26 mouse cellular contexts compared by ENCODE assay signal in genomic region chr11:11513008-11513799, GRCm38 (mm10). TPM values are rescaled to one million over a fixed set of nuclear protein-coding genes. Genes with fewer than 3 reads are reported as not detected.
DNase-seq lines count a peak whose midpoint lies in the region; ATAC-seq and TF ChIP-seq lines count a peak whose summit lies in the region.
"Had no signal": no experiment of that assay in that cellular context is flagged by ENCODE, and none has a peak within 500 bp of the region (broad histone marks: within the 10 kb centered on the region; RNA-seq: fewer than 3 reads in every experiment).

No protein-coding gene starts in this region.

- no peak overlapping the region for H3K4me2 ChIP-seq in forebrain, embryonic 13.5 days
- no peak overlapping the region for H3K4me2 ChIP-seq in heart, embryonic 11.5 days
- H3K4me2 ChIP-seq: forebrain, embryonic 12.5 days; hindbrain, embryonic 12.5 days; liver, embryonic 11.5 days had no signal

- no peak; the same call in 1 of the 2 replicates for TF ChIP-seq RAD21 in MEL (IDR thresholded peaks at IDR 0.05; ENCODE audit: low read depth, low read length)

- peak overlapping the region; percentile 78; the same call in 1 of the 2 replicates for H3K27ac ChIP-seq in spleen, adult 2 months (ENCODE audit: insufficient read depth, low read length)
- peak overlapping the region; percentile 35 for H3K27ac ChIP-seq in MEL (ENCODE audit: control insufficient read depth, low read depth, low read length)
- H3K27ac ChIP-seq in forebrain, embryonic 13.5 days = no peak overlapping the region
- H3K27ac ChIP-seq in heart, embryonic 11.5 days (ENCODE audit: low read depth, low read length) = no peak overlapping the region
- H3K27ac ChIP-seq: forebrain, embryonic 12.5 days; heart, embryonic 10.5 days; hindbrain, embryonic 12.5 days; kidney, postnatal 0 days; left cerebral cortex, adult 2 months; midbrain, embryonic 10.5 days; stomach, postnatal 0 days had no signal

- WGBS in spleen, adult 2 months = 23% methylated on average over 2 of the region's 2 CpGs
- WGBS in forebrain, embryonic 13.5 days = 81% methylated on average over 2 of the region's 2 CpGs
- WGBS in heart, embryonic 11.5 days (ENCODE audit: insufficient replicate concordance) = 54% methylated on average over 2 of the region's 2 CpGs

- no peaks in the 10 kb centered on the region for H3K36me3 ChIP-seq in spleen, adult 2 months (ENCODE audit: control insufficient read depth, insufficient read depth, low read length)
- H3K36me3 ChIP-seq in MEL (ENCODE audit: control insufficient read depth in 1 of 2, insufficient read depth in 2 of 2, low read length in 2 of 2) = peaks cover 0 to 46% of the 10 kb centered on the region in 2 experiments; a peak in 2 of 4 replicates
- no peaks in the 10 kb centered on the region for H3K36me3 ChIP-seq in splenic B cell, adult 2 months (ENCODE audit: control insufficient read depth, insufficient read depth, low read length, poor library complexity, severe bottlenecking)
- H3K36me3 ChIP-seq in forebrain, embryonic 13.5 days (ENCODE audit: poor library complexity, severe bottlenecking) = no peaks in the 10 kb centered on the region
- H3K36me3 ChIP-seq in heart, embryonic 11.5 days (ENCODE audit: control insufficient read depth, insufficient read depth, low read length) = no peaks in the 10 kb centered on the region
- H3K36me3 ChIP-seq: forebrain, embryonic 12.5 days; G1E; heart, embryonic 10.5 days; hindbrain, embryonic 12.5 days; midbrain, embryonic 10.5 days had no signal

- no peaks in the 10 kb centered on the region for H3K79me2 ChIP-seq in MEL (ENCODE audit: control insufficient read depth, insufficient read depth, low read length, poor library complexity)

- no peak overlapping the region for H3K4me3 ChIP-seq in spleen, adult 2 months (ENCODE audit: extremely low read depth, insufficient read depth, insufficient read length)
- no peak overlapping the region for H3K4me3 ChIP-seq in MEL (ENCODE audit: control insufficient read depth in 1 of 2, insufficient read depth in 1 of 2, low read depth in 2 of 2, low read length in 2 of 2)
- no peak overlapping the region for H3K4me3 ChIP-seq in forebrain, embryonic 13.5 days
- no peak overlapping the region for H3K4me3 ChIP-seq in heart, embryonic 11.5 days (ENCODE audit: low read depth, low read length)
- H3K4me3 ChIP-seq: forebrain, embryonic 12.5 days; heart, embryonic 10.5 days; hindbrain, embryonic 12.5 days; left cerebral cortex, adult 2 months; midbrain, embryonic 10.5 days had no signal

- DNase-seq in spleen, adult 2 months (ENCODE audit: low read depth in 1 of 2, low spot score in 2 of 2) = no peak
- no peak for DNase-seq in spleen, postnatal 4 days (ENCODE audit: low spot score in 2 of 2)
- DNase-seq in MEL (ENCODE audit: low read depth, low spot score) = peak; percentile 97
- DNase-seq in splenic B cell, adult 2 months (ENCODE audit: low read depth, low spot score) = peak; percentile 54
- DNase-seq: adrenal gland, postnatal 36 days; cerebellum, adult 2 months; gastrocnemius, postnatal 25 days; heart, postnatal 10 days; left cerebral cortex, postnatal 4 days; lung, adult 18-20 months; lung, postnatal 36 days; right cerebral cortex, adult 18-20 months; thymus, postnatal 14 days had no signal

- no peak overlapping the region for H3K9ac ChIP-seq in MEL (ENCODE audit: control insufficient read depth, low read depth, low read length, poor library complexity, severe bottlenecking)
- no peak overlapping the region for H3K9ac ChIP-seq in forebrain, embryonic 13.5 days
- no peak overlapping the region for H3K9ac ChIP-seq in heart, embryonic 11.5 days (ENCODE audit: low read depth, low read length)
- H3K9ac ChIP-seq: forebrain, embryonic 12.5 days; hindbrain, embryonic 12.5 days had no signal

- H3K4me1 ChIP-seq in spleen, adult 2 months (ENCODE audit: control insufficient read depth, insufficient read depth, insufficient read length) = peaks cover 32% of the 10 kb centered on the region
- peaks cover 24 to 32% of the 10 kb centered on the region in 2 experiments for H3K4me1 ChIP-seq in MEL (ENCODE audit: control insufficient read depth in 1 of 2, insufficient read depth in 2 of 2, low read length in 2 of 2)
- no peaks in the 10 kb centered on the region for H3K4me1 ChIP-seq in forebrain, embryonic 13.5 days
- no peaks in the 10 kb centered on the region for H3K4me1 ChIP-seq in heart, embryonic 11.5 days (ENCODE audit: control insufficient read depth, insufficient read depth, low read length)
- H3K4me1 ChIP-seq: forebrain, embryonic 12.5 days; heart, embryonic 10.5 days; hindbrain, embryonic 12.5 days; midbrain, embryonic 10.5 days had no signal

- TF ChIP-seq POLR2A in spleen, adult 2 months (IDR thresholded peaks at IDR 0.05; ENCODE audit: low read depth, low read length) = no peak
- no peak for TF ChIP-seq POLR2A in MEL (IDR thresholded peaks at IDR 0.05; ENCODE audit: control insufficient read depth in 1 of 2, insufficient read depth in 1 of 2, low read depth in 1 of 2, low read length in 2 of 2, poor library complexity in 1 of 2)

- TF ChIP-seq EP300 in MEL (IDR thresholded peaks at IDR 0.05; ENCODE audit: low read depth in 1 of 2, low read length in 2 of 2) = peak; percentile 81 to 83

- ATAC-seq in hematopoietic stem cell, adult 5-6 weeks (replicated peaks in 1 of 2; ENCODE audit: insufficient read depth in 1 of 2, low FRiP score in 2 of 2, low TSS enrichment in 1 of 2, low read depth in 1 of 2, poor library complexity in 2 of 2, severe bottlenecking in 2 of 2) = peak; percentile 86 to 92
- ATAC-seq in forebrain, embryonic 13.5 days = no peak
- no peak for ATAC-seq in heart, embryonic 11.5 days (replicated peaks; ENCODE audit: insufficient number of reproducible peaks, low FRiP score, low TSS enrichment)
- ATAC-seq: intestine, embryonic 16.5 days had no signal

- no peak for TF ChIP-seq CTCF in spleen, adult 2 months (IDR thresholded peaks at IDR 0.05; ENCODE audit: extremely low read depth, insufficient read depth, insufficient read length, insufficient replicate concordance)
- TF ChIP-seq CTCF in MEL (IDR thresholded peaks at IDR 0.05 in 2 of 3, conservative IDR thresholded peaks at IDR 0.05 in 1 of 3; ENCODE audit: control insufficient read depth in 1 of 3, insufficient read depth in 1 of 3, low read depth in 2 of 3, low read length in 3 of 3, poor library complexity in 1 of 3, severe bottlenecking in 1 of 3) = no peak

- no peaks in the 10 kb centered on the region for H3K27me3 ChIP-seq in spleen, adult 2 months (ENCODE audit: control insufficient read depth, insufficient read depth, low read length)
- H3K27me3 ChIP-seq in MEL (ENCODE audit: control insufficient read depth in 1 of 2, insufficient read depth in 2 of 2, low read length in 2 of 2) = no peaks in the 10 kb centered on the region
- no peaks in the 10 kb centered on the region for H3K27me3 ChIP-seq in splenic B cell, adult 2 months (ENCODE audit: control insufficient read depth, insufficient read depth, low read length, poor library complexity, severe bottlenecking)
- H3K27me3 ChIP-seq in forebrain, embryonic 13.5 days = no peaks in the 10 kb centered on the region
- no peaks in the 10 kb centered on the region for H3K27me3 ChIP-seq in heart, embryonic 11.5 days (ENCODE audit: control insufficient read depth, insufficient read depth, low read length)
- H3K27me3 ChIP-seq: forebrain, embryonic 12.5 days; hindbrain, embryonic 12.5 days had no signal

- no peaks in the 10 kb centered on the region for H3K9me3 ChIP-seq in MEL (replicated peaks; ENCODE audit: insufficient read depth, low read length)
- H3K9me3 ChIP-seq in forebrain, embryonic 13.5 days (replicated peaks) = no peaks in the 10 kb centered on the region
- no peaks in the 10 kb centered on the region for H3K9me3 ChIP-seq in heart, embryonic 11.5 days (replicated peaks; ENCODE audit: control insufficient read depth, low read length)
- H3K9me3 ChIP-seq: forebrain, embryonic 12.5 days; G1E; heart, embryonic 10.5 days; hindbrain, embryonic 12.5 days; midbrain, embryonic 10.5 days had no signal

TF ChIP-seq in MEL, 35 proteins besides CTCF, POLR2A, EP300 and RAD21 (continues in another document):
- TF ChIP-seq MAFK (IDR thresholded peaks at IDR 0.05; ENCODE audit: borderline replicate concordance, low read depth, low read length) (peak; percentile 67), SMC3 (IDR thresholded peaks at IDR 0.05; ENCODE audit: low read depth, low read length) (peak; percentile 29), MYC (IDR thresholded peaks at IDR 0.05; ENCODE audit: low read depth, low read length) (peak; percentile 68; the same call in 1 of the 2 replicates), HCFC1 (IDR thresholded peaks at IDR 0.05; ENCODE audit: low read depth, low read length) (0 out of 2 replicates have a peak, but pooled peaks have one; percentile 50), NELFE (IDR thresholded peaks at IDR 0.05; ENCODE audit: low read depth, low read length) (no peak), TBP (IDR thresholded peaks at IDR 0.05; ENCODE audit: low read depth, low read length) (peak; percentile 99), USF2 (IDR thresholded peaks at IDR 0.05; ENCODE audit: borderline replicate concordance in 1 of 2, insufficient read depth in 1 of 2, low read depth in 1 of 2, low read length in 2 of 2) (no peak), MXI1 (IDR thresholded peaks at IDR 0.05; ENCODE audit: low read depth, low read length) (0 out of 2 replicates have a peak, but pooled peaks have one; percentile 26), MYB (IDR thresholded peaks at IDR 0.05; ENCODE audit: low read depth, low read length) (no peak), SIN3A (IDR thresholded peaks at IDR 0.05; ENCODE audit: low read length) (peak; percentile 70; the same call in 1 of the 2 replicates), ELF1 (IDR thresholded peaks at IDR 0.05; ENCODE audit: low read depth, low read length) (peak; percentile 76)

RNA-seq across cellular contexts. Expression of gene Zpbp, which starts 51.0 kb away (rescaled TPM):
- 0.19 and 0.38 TPM in 2 replicates for polyA plus RNA-seq in spleen, adult 2 months (2012; rRNA removed)
- total RNA-seq in MEL (2012; rRNA removed) = 0.39 and 0.42 TPM in 2 replicates
- polyA plus RNA-seq in MEL (2012; ENCODE audit: insufficient read depth in 1 of 2, insufficient read length in 2 of 2, low read depth in 1 of 2, low replicate concordance in 2 of 2, missing spikeins in 1 of 2) = under 1 TPM in 1 of 2 experiments, not detected in 1; 0.47 TPM
- 3.3 and 4.7 TPM in 2 replicates for total RNA-seq in hematopoietic stem cell, adult 5-6 weeks (2017)
- polyA plus RNA-seq in forebrain, embryonic 13.5 days (2015; fragmentation: Nextera tagmentation; extraction: Ambion mirVana) = 0.35 and 0.57 TPM in 2 replicates
- 0.42 and 0.61 TPM in 2 replicates for polyA plus RNA-seq in heart, embryonic 11.5 days (2014; fragmentation: Nextera tagmentation; extraction: Ambion mirVana)

RNA-seq across cellular contexts. Expression of gene Spata48, which starts 51.3 kb away (rescaled TPM):
- 1.7 and 3.5 TPM in 2 replicates for polyA plus RNA-seq in spleen, adult 2 months (2012; rRNA removed)
- 0.15 and 0.29 TPM in 2 replicates for total RNA-seq in MEL (2012; rRNA removed)
- 1 to 10 TPM in 1 of 2 experiments, not detected in 1; 1.1 TPM for polyA plus RNA-seq in MEL (2012; ENCODE audit: insufficient read depth in 1 of 2, insufficient read length in 2 of 2, low read depth in 1 of 2, low replicate concordance in 2 of 2, missing spikeins in 1 of 2)
- total RNA-seq in hematopoietic stem cell, adult 5-6 weeks (2017) = 2.0 TPM in 1 of 2 replicates, not detected in the other
- polyA plus RNA-seq in forebrain, embryonic 13.5 days (2015; fragmentation: Nextera tagmentation; extraction: Ambion mirVana) = 1.2 and 1.4 TPM in 2 replicates
- polyA plus RNA-seq in heart, embryonic 11.5 days (2014; fragmentation: Nextera tagmentation; extraction: Ambion mirVana) = 0.79 and 2.6 TPM in 2 replicates

Comparison
In these comparisons a context has a peak if more than half of its experiments do, and no peak if none do; other contexts are left out.
1. DNase-seq: peak in MEL (single experiment) and splenic B cell, adult 2 months (single experiment); none in spleen, adult 2 months (0 of 2) and spleen, postnatal 4 days (0 of 2).
2. H3K27ac ChIP-seq: peak in spleen, adult 2 months (single experiment) and MEL (single experiment); none in forebrain, embryonic 13.5 days (single experiment) and heart, embryonic 11.5 days (single experiment).
3. ATAC-seq: peak in hematopoietic stem cell, adult 5-6 weeks (2 of 2); none in forebrain, embryonic 13.5 days (single experiment) and heart, embryonic 11.5 days (single experiment).